Mouse (Mus musculus): ENCODE results near the gene Pdzd2.

DNA sequence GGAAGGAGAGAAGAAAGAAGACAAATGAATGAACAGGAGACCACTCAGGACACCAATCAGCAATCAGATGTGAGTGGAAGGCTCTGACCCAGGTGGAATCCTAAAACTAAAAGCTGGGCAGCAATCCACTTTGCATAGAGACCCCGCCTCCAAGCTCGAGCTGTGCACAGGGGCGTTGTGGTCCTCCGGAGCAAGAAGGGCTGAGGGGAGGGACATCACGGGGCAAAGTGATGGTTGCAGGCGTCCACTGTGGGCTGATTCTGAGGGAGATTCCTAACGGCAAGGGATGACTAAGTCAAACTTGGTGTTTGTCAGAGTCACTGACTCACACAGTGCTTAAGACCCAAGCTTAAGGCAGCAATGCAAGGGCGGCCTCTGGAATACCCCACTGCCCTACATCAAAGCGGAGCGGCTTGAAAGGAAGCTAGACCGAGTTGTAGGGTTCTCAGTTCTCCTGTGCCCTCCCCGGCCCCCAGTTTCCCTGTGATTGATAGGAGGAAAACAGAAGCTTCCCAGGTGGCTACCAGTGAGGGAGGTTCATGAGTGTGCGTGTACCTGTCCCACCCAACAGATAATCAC is 314.6 kb downstream of the Pdzd2 start:
- TF ChIP-seq CTCF (IDR thresholded peaks at IDR 0.05; ENCODE audit: extremely low read depth, insufficient read length, insufficient replicate concordance, low read depth, low read length) (no peak), POLR2A (IDR thresholded peaks at IDR 0.05; ENCODE audit: low read depth, low read length) (no peak)
